Mouse (Mus musculus) heart, adult 11 months (tissue): Measurements from ENCODE around the gene Fzd4.

Source experiments
- DNase-seq: peaks from one replicate; pipeline ENCODE4 v3.0.0; 2022

Fzd4 gene

DNA sequence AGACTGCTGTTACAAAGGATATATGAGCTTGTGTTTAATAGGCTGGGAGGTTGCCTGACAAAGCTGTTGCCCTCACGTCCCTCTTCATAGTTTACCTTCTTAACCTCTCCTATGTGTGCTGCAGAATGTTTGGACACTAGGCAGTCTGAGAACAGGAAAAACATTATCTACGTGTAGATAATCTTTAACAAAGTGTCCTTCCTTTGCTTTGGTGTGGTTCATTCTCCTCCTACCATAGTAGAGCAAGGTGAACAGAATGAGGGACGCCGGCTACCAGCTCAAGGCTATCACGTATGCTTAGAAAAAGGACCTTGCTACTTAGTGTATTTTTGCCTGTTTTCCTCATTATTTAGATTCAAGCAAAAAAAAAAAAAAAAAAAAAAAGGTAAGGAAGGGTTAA, 24.6 kb downstream of the Fzd4 start:
- no peak for DNase-seq

- no peak for DNase-seq
These were observed 25.2 kb downstream of the Fzd4 start for GRCm38 (mm10) chr7:89429326-89429725.

GRCm38 (mm10) chr7:89431185-89431584, 27.0 kb downstream of the Fzd4 start:
- no peak for DNase-seq

GRCm38 (mm10) chr7:89433193-89433892, 29.2 kb downstream of the Fzd4 start:
- DNase-seq, result no peak

DNA sequence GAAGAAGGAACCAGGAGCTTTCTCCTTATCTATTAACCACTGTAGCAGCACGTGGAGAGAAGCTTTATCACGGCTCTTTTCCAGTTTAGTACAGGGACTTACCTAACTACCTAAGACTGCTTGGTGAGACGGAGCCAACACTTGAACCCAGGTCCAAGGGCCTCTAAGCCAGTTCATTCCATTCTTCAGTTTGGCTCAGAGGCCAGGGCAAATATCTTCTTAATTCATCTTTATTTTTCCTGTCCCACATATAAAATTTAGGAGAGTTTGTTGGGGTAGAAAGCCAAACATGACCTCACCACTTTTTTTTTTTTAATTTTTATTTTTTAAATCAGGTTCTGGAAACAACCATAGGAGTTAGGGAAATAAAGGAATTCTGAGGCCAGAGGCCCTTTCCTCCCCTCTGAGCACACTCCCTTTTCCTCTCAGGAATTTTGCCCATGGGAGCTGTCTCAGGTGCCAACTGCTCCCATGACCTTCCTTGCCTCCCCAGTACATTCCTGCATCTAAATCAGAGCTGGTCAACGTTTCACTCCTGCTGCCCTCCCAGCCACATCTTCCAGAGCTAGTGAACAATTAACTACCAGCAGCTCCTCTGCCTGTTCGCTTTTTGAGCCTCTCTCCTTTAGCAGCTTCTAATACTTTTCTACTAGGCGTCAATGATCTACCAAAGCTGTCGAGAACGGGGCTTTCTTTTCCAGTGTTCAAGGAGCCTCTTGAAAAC, 29.9 kb downstream of the Fzd4 start:
- peak; percentile 88 for DNase-seq

GRCm38 (mm10) chr7:89436404-89436803, 32.2 kb downstream of the Fzd4 start:
- no peak for DNase-seq

- DNase-seq, result peak; percentile 91
These were observed 33.4 kb downstream of the Fzd4 start for GRCm38 (mm10) chr7:89437589-89437988.

GRCm38 (mm10) chr7:89441291-89441690, 37.1 kb downstream of the Fzd4 start:
- no peak for DNase-seq

DNA sequence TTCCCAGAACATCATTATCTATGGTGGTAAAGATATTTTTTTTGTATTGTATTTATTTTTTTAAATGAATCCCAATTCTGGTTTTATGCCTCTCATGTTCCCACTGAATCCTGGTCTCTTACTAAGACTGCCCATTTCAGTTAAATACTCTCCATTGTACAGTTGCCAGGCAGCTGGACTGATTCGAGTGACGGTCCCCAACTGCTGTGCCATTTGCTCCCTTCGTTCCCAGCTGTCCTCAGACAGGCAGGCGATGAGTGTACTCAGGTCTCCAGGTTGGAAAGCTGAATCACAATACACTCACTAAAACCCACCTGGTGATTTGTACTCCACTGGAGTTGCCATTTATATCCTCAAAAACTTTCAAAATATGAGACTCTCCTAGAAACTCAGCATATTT, 38.1 kb downstream of the Fzd4 start:
- DNase-seq, result no peak

- no peak for DNase-seq
These were observed 41.0 kb downstream of the Fzd4 start for GRCm38 (mm10) chr7:89445137-89445536.

GRCm38 (mm10) chr7:89450312-89450711, 46.2 kb downstream of the Fzd4 start:
- no peak for DNase-seq

- peak; percentile 74 for DNase-seq
These were observed 52.4 kb downstream of the Fzd4 start for GRCm38 (mm10) chr7:89456380-89457076.

- no peak for DNase-seq
These were observed 55.5 kb downstream of the Fzd4 start for GRCm38 (mm10) chr7:89459691-89460090.

- peak; percentile 84 for DNase-seq
These were observed 56.8 kb downstream of the Fzd4 start for GRCm38 (mm10) chr7:89460911-89461310.

DNA sequence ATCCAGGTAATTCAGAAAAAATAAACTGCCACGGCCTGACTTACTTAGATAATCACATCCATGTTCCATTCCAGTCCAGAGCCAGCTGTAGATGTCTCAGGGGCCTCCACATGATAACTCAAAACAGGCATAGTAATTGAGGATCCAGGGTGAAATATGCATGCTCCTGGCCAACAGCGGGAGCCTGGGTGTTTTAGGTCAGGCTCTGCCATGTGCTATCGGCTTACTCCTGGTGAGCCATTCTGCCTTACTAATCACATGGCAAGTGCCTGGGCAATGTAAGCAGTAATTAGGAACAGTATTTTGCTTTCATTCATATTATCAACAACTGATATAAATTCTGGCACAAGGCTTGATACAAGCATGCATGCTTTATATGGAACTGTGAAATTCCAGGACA, 57.2 kb downstream of the Fzd4 start:
- peak; percentile 92 for DNase-seq
